Mouse (Mus musculus) liver, embryonic 14.5 days (tissue): Measurements from ENCODE around the gene Laptm5.

Experiments used
- CTCF ChIP-seq: IDR thresholded peaks from 2 replicates; pipeline ENCODE4 v1.5.1; 2016; ENCODE audit warnings: antibody characterized with exemption, low read depth, control low read depth
- EP300 ChIP-seq: IDR thresholded peaks from 2 replicates; pipeline ENCODE4 v1.6.1; 2016; ENCODE audit warnings: antibody characterized with exemption, low read depth

GRCm38 (mm10) chr4:130913511-130913910, 586 bp downstream of the Laptm5 start:
- TF ChIP-seq CTCF: no peak
- no peak for TF ChIP-seq EP300
